Mouse (Mus musculus) neutrophil, adult 5-6 weeks (primary cell): Measurements from ENCODE around the gene Golga1. TPM values are rescaled to one million over a fixed set of nuclear protein-coding genes. Genes with fewer than 3 reads are reported as not detected.

Experiments
- ATAC-seq: fragments of 151-379, 151-347 bp; 2 replicates; pipeline ENCODE4 v1.8.0; 2017; ENCODE audit warnings: mild to moderate bottlenecking, moderate TSS enrichment; ENCODE audit not compliant: insufficient number of reproducible peaks, poor library complexity, low FRiP score, severe bottlenecking; ENCODE audit errors: extremely low read depth
- total RNA-seq: library from RNA; stranded (forward); fragments of 200-1000 nt; gene quantifications from 2 replicates; pipeline ENCODE4 v1.2.3, GENCODE M21; 2017

Golga1 gene
- total RNA-seq, 1 experiment from 2014 or later, result 41.7 TPM

DNA sequence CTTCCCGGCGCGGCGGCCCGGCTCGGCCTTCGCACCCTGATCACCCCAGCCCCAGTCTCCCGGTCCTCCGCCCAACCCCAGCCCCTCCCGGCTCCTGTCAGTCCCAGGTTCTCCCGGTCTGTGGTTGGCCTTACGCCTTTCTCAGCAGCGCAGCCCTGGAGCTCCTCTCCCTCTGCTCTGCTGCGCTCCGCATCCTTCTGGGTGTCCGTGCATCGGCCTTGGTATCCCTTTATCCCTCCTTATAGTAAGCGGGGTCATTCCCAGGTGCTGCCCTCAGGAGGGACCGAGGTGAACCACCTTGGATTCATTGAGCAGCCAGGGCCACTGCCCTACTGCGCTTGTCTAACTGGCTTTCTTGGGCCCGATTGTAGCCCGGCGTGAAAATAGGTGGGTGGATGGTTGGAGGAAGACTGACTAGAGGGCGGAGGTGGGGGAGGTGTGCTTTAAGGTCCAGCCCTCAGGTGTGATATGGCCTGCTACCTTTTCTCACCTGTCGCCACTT lies 56.9 kb downstream of the Golga1 start:
- no peak for ATAC-seq

DNA sequence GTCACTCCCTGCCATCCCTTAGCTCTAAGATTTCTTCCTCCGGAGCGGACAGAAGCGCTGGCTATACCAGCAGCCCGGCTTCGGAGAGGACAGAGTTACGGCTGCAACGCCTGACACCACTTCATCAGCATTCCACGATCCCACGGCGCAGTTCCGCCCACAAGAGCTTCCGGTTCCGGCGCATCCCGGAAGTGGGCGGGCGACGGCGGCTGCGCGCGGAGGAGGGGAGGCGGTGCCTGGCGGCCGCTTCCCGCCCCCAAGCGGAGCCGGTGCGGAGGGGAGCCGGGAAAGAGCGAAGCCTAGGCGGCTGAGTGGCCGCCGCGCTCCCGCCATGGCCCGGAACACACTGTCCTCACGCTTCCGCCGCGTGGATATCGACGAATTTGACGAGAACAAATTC lies 57.5 kb downstream of the Golga1 start:
- peak; percentile 53 for ATAC-seq

DNA sequence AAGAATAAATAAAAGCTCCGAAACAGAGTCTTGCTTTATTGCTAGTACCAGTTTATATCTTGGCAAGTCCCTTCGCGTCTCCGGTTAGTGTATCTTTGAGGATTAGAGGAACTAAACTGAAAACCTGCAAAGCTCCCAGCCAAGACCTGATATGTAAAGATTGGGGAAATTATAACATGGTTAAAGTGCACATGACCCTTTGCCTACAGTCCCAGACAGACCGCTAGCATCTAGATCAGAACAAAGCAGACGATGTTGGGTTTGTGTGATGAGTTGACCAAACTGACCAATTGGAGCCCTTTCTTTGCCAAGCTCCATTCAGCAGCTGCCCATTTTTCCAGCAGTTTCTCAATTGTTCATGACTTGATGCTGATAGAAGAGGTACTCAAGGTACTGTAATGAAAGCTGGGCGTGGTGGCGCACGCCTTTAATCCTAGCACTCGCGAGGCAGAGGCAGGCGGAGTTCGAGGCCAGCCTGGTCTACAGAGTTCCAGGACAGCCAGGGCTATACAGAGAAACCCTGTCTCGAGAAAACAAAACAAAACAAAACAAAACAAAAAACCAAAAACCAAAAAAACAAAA lies 59.1 kb downstream of the Golga1 start:
- no peak for ATAC-seq

DNA sequence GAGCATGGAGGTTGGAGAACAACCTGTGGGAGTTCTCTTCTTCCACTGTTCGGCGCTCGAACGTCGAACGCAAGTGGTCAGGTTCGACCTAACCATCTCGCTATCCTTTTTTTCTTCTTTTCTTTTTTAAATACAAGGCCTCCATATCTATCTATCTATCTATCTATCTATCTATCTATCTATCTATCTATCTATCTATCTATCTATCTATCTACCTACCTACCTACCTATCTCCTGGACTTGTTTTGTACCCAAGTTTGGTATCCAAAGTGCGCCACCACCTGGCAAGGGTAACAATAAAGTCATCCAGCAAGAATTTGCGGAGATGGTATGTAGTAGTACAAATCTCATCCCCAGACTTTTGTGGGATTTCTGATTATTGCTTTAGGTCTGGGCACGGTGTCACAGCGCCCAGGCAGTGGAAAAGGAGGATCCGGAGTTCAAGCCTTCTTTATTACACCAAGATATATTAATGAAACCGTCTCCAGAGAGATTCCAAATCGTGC lies 59.7 kb downstream of the Golga1 start, which contains the start of gene Rpl35:
Gene Rpl35, minus strand, starts transcription at position 51 of the 506 bp plus-strand sequence.
- ATAC-seq, result no peak

DNA sequence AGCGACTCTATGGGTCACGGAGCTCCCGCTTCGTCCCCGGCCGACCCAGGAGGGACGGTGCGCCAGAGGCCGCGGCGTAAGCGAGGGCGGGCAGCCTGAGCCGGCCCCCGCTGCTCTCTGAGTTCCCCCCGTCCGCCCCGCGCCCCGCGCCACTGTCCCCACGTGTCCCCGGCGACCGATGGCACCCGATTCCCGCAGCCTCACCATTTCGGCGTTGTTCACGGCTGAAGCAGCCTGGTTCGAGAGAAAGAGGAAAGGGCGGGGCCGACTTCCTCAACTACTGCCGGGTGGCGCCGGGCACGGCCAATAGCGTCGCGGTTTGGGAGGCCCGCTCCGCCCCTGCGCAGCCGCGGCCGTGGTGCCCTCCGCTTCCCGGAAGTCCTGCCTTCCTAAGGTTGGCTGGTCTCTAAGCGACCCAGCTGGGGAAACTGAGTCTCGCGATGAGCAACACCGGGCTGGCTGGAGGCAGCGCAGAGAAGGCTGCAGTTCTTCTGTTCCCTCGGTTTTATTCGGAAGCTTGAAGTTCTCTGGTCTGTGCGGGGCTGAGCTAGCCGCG lies 60.4 kb downstream of the Golga1 start, which contains the start of gene Arpc5l:
Gene Arpc5l, plus strand, starts transcription at position 469 of the 556 bp plus-strand sequence.
- peak; percentile 75 for ATAC-seq

DNA sequence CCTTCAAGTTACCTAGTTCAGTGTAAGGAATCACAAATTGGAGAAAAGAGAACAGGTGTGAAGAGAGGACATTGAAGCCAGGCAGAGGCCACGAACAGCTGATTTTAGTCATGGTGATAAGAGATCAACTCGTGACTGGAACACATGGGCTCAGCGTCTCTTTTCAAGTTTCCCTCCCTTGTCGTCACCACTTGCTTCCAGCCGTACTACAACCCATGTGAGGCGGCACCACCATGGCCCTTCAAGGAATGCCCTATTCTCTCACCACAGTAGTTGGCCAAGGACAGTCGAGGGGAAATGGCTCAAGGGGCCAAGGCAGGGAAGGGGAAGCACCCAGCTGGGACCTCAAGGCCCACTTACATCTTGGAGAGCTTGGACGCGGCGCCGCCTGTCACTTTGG lies 61.0 kb downstream of the Golga1 start:
- no peak for ATAC-seq

DNA sequence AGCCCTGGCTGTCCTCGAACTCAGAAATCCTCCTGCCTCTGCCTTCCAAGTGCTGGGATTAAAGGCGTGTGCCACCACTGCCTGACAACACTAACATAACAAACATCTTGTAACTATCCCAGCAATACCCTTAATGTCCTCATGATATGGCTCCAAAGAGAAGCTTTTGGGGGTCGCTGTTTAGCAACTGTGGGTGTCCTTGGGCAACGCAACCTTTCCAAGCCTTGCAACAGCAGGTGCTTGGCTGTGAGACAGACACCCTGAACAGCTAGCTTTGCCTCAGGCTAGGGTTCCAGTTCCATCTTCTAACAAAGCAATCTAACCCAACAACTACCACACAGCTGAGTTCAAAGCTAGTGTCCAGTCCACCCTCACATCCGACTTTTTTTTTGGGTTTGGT lies 61.8 kb downstream of the Golga1 start:
- ATAC-seq, result no peak

DNA sequence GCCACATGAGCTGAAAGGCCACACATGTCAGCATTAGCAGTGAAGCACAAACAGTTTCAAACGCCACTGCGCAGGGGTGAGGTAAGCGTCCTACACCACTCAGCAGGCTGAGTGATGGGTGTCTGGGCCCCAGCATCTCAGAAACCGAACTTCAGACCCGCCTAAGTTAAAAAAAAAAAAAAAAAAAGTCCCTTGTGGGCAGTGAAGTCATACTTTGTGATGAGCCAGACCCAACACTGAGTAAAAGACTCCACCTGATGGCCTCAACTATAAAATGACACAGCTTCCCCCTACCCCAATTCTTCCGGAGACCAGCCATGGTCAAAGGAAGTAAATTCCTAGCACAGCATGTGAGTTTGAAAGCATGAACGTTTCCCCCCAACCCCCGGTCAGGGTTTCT lies 62.2 kb downstream of the Golga1 start:
- ATAC-seq, result no peak

DNA sequence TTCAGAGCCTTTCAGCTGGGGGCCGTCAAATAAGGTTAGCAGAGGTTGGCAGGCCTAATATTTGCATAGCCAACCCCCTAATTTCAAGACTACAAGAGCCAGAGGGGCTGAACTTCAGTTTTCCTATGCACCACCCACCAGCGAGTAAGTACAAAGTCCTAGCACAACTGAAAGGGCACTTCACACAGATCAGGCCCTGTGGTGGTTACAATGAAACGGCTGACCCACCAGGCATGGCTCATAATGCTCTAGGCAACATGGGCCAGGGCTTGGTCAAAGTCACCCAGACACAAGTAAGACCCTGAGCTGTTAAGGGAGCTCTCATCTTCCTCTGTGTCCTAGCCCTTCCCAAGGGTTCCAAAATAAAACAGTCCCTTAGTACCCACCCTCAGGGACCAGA lies 63.5 kb downstream of the Golga1 start:
- ATAC-seq, result no peak

DNA sequence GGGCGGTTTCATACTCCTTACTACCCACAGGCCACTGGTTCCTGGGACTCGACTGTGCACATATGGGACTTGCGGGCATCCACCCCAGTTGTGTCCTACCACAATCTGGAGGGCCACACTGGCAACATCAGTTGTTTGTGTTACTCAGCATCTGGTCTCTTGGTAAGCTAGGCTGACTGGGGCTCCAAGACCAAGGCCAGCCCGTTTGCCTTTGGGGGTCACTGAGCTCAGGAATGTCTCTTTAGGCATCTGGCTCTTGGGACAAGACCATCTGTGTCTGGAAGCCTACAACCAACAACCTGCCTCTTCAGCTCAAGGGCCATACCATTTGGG lies 64.8 kb downstream of the Golga1 start:
- no peak for ATAC-seq

DNA sequence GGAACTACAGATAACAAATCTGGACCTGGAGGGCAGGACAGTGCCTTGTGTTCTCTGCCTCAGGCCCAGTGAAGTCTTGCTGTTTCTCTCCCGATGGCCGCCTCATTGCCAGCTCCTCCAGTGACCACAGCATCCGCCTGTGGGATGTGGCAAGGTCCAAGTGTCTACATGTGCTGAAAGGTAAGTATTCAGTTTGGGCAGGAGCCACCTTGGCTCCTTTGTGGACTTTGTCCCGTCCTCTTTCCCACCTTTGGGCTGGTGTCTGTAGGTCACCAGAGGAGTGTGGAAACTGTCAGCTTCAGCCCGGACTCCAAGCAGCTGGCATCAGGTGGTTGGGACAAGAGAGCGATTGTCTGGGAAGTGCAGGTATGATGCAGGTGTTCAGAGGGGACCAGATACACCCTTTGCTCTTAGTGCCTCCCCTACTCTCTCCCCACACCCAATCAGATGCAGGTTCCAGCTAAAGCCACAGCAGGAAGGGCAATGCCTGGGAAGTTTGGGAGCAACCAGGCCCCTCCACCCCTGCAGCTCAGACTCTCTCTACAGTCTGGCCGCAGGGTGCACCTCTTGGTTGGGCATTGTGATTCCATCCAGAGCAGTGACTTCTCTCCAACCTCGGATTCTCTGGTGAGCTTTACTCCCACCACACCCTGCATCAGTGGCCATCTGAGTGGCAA lies 65.3 kb downstream of the Golga1 start:
- ATAC-seq, result no peak

DNA sequence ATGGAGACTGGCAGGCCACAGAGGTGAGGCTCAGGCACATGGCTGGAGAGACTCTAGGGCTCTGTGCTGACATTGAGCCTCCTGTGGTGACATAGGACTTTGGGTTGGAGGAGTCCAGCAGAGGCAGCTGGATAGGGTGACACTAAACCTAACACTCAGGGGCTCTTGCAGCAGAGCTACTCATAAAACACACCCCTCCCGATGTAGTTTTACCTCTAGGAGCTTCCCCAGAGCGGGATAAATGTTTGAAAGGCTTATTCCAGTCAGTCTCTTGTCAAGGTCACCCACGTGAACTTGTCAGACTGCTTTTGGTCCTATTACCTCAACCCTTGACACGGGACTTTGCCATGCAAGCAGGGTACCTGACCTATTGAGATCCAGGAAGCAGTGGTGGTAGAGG lies 66.0 kb downstream of the Golga1 start:
- no peak for ATAC-seq

DNA sequence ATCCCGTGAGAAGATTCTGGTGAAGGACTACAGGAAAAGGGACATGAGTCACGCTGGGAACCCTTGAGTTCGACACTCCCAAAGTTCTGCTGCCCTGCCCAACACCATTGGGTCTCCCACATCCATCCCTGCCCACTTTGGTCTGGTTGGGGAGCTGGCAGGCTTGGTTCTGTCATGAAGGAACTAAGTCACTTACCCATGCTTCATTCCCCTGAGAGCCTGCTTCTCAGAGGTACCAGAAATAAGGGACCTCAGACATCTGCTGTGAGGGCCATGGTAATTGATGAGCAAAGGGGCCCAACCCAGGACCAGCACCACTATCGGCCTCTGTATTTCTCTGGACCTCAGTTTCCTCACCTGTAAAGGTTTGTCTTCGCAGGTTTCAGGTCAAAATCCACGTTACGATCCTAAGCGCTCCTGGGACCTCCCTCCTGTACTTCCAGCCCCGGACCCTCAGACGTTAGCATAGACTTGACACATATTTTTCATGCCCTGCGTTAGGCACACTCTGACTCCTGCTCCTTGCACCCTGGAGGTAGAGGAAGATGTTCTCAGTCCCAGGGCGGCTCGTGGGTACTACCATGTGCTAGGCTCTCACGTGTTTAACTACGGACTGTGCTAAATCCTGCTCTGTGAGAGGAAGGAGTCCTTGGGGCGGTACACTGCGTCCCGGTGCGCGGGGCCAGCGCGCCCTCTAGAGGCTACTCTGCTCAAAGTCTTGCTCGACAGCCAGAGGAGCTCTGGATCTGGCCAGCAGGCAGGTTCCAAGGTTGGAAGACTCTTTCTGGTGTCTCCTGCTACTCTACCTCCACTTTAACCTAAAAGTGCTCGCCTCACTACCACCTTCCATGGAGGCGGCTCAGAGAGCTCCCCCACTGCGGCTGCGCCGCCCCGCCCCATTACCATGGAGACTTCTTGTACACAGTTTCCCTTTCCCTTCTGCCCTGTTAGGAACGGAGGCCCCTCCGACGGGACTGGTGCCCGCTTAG lies 67.7 kb downstream of the Golga1 start, which contains the start of gene Wdr38:
Gene Wdr38, plus strand, starts transcription at position 91 of the 989 bp plus-strand sequence.
- peak; percentile 84 for ATAC-seq

DNA sequence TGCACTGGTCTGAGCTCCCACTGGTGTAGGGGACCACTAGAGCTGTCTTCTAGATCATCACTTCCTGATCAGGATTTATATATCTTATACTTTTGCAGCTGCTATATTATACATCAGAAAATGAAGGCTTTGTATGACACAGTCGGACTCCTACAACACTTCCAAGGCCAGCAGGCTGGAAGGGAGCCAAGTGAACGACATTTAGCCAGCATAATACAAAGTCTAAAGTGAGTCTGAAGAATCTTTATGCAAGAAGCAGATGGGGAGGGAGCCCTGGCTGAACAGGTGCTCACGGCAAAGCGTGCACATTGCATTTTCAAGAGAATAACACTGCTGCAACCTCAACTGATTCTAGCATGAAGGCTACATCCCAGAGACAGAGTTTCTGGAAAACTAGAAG lies 72.9 kb downstream of the Golga1 start:
- no peak for ATAC-seq

DNA sequence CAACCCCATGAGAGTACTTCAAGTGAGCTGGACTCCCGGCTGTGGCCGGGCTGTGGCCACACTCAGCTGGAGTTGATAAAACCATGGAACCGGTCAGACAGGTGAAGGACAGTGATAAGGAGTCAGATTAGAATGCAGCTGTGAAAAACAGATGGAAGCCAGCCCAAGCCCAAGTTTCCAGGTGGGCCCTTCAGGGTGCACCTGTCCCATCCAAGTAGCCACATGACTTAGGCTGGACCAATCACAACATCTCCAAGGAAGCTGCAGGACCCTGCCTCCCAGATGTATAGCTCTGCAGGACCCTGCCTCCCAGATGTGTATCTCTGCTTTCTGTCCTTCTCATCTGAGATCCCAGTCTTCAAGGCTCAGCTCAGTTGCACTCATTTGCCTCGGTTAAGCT lies 73.3 kb downstream of the Golga1 start:
- ATAC-seq, result no peak

DNA sequence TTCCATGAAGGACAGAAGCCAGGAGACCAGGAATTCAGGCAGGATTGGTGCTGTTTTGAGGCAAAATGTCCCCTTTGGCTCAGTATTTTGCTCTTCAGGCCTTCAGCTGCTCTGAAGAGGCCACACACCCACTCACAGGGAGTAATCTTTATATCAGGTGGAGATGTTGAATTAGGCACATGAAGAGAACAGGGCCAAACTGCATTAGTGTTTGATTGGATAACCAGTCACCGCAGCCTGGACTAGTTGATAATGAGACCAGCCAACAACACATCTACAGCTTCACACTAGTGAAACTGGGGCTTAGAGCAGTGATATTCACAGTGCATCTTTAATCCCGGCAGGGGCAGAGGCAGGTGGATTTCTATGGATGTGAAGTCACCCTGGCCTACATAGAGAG lies 76.4 kb downstream of the Golga1 start:
- ATAC-seq, result no peak

DNA sequence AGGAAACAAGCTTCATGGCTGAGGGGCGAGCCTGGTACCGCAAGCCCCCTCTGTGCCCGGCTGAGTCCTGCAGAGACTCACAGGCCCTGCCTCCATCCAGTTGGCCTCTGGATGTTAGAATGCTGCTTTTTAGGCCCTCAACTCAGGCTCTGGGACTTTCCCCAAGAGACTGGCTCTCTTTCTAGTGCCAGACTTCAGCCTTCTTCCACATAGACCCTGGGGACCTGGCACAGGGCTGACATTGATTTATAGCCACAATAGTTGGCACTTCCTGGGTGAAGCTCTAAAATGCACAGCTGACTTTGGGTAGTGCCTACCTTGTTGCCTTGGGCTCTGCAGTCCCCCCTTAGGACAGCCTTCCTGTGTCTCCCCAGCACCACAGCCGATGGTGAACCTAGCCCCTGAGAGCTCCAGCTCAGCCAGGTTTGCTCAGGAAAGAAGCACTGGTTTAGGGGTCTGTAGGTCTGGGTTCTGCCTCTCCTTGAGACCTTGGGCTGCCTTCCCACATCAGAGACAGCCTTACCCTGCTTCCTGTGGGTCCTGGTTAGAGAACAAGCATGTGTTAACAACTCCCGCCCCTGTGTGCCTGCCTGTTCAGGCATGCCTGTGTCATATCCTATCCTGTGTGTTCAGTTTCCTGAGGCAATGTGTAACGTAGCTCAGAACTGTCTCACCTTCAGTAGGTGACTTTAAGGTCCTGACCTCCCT lies 77.4 kb downstream of the Golga1 start:
- no peak for ATAC-seq

DNA sequence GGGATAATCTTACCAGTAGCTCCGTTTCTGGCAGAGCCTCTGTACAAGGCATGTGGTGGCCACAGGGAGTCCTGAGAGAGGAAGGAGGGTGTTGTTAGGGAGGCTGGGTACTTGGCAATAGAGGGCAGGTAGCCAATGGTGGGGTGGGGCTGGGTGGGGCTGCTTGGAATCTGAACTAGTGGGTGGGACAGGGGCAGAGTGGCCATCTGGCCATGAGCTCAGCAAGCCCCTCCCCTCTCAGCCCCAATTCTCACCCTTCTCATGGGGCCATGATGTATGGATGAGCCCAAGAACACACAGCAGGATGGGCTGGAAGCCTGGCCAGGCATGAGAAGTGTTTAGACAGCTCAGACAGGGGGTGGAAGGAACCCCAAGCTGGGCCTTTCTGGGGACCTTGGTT lies 78.0 kb downstream of the Golga1 start:
- ATAC-seq, result no peak
